Mouse (Mus musculus): ENCODE measurements around the gene Trim31. TPM values are rescaled to one million over a fixed set of nuclear protein-coding genes. Genes with fewer than 3 reads are reported as not detected.

The Trim31 gene
- total and polyA plus RNA-seq, 2 experiments, result not detected

DNA sequence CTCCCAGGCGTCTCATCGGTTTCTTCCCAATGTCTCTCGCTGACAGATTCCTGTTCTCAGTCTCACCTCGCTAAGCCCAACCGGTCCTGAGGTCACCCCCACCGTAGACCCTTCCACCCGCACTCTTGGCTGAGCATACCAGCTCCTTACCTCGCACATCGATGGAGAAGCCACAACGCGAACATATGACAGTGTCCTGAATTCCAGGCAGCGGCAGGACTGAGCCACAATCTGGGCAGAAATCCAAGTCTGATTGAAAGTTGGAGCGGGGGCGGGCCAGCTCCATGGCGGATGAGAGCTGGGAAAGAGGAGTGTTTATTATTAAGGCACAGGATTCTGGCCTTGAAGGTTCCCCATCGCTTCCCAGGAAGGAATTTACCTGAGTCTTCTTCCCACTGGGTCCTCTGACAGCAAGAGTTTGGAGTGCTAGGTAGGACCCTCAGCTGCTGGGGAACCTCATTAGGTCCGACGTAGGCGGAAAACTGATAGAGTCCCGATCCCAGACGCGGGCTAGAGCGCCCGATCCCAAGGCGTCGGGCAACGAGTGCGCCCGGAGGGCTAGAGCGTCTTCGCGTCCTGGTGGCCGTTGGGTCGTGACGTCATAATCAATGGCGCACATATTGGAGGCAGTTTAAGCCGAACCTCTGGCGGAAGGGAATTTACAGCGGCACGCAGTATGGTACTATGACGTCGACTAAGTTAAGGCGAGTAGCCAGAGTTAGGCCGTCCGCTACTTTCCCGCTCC is 60.3 kb downstream of the Trim31 start, which contains the start of the genes Znrd1 and Znrd1as:
TSS of gene Znrd1 (minus strand) at position 561 of the 745 bp plus-strand sequence.
TSS of gene Znrd1as (plus strand) at position 594 of the 745 bp plus-strand sequence.
- Histone ChIP-seq H3K79me2 (ENCODE audit: control insufficient read depth, insufficient read depth, low read length) (no peaks in the 10 kb centered on the region; the same call in 1 of the 2 replicates), H3K4me3 (ENCODE audit: insufficient read depth, low read depth, low read length) (peak within 1 kb of the TSS; percentile 70), H3K36me3 (ENCODE audit: control insufficient read depth, insufficient read depth, low read length) (peaks cover 9% of the 10 kb centered on the region; the same call in 1 of the 2 replicates), H3K27me3 (ENCODE audit: control insufficient read depth, insufficient read depth, low read length) (no peaks in the 10 kb centered on the region), H3K27ac (replicated peaks; ENCODE audit: insufficient read depth, low read depth, low read length) (peak within 1 kb of the TSS; percentile 80), H3K4me1 (ENCODE audit: control insufficient read depth, insufficient read depth, low read length) (peaks cover 8% of the 10 kb centered on the region), H3K9ac (ENCODE audit: low read depth, low read length) (peak within 1 kb of the TSS; percentile 82)
- DNase-seq (ENCODE audit: extremely low read depth, low read depth, low spot score), result peak; percentile 94
- TF ChIP-seq POLR2A (IDR thresholded peaks at IDR 0.05; ENCODE audit: extremely low read depth, insufficient read depth, low read length) (peak; percentile 51; the same call in 1 of the 2 replicates), CTCF (IDR thresholded peaks at IDR 0.05; ENCODE audit: low read depth, low read length) (no peak)
- under 1% methylated on average over 46 of the region's 46 CpGs for WGBS

DNA sequence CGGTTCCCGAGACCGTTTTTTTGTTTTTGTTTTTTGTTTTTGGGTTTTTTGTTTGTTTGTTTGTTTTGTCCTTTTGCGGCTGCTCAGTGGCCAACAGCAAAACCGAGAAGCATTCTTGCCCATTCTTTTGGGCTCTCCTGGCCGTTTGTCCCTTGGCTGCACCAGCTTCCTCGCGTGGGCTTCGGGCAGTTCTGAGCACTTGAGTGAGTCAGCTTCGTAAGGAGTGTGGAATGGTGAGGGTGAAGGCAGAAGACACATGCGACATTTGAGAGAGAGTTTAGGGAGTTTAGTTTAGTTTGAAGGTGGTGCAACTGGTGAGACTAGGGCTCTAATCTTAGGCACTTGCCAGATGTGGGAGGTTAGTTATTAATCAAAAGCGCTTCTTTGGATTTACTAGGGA is 61.0 kb downstream of the Trim31 start:
- H3K27me3 ChIP-seq (ENCODE audit: control insufficient read depth, insufficient read depth, low read length), result no peaks in the 10 kb centered on the region
- TF ChIP-seq POLR2A (IDR thresholded peaks at IDR 0.05; ENCODE audit: extremely low read depth, insufficient read depth, low read length) (no peak), CTCF (IDR thresholded peaks at IDR 0.05; ENCODE audit: low read depth, low read length) (no peak)
- H3K4me3 ChIP-seq (ENCODE audit: insufficient read depth, low read depth, low read length), result peak overlapping the region; percentile 70
- H3K79me2 ChIP-seq (ENCODE audit: control insufficient read depth, insufficient read depth, low read length), result no peaks in the 10 kb centered on the region; the same call in 1 of the 2 replicates
- peak overlapping the region; percentile 82 for H3K9ac ChIP-seq (ENCODE audit: low read depth, low read length)
- peaks cover 12% of the 10 kb centered on the region; the same call in 1 of the 2 replicates for H3K36me3 ChIP-seq (ENCODE audit: control insufficient read depth, insufficient read depth, low read length)
- DNase-seq (ENCODE audit: extremely low read depth, low read depth, low spot score), result peak; percentile 33
- peak overlapping the region; percentile 64 for H3K27ac ChIP-seq (replicated peaks; ENCODE audit: insufficient read depth, low read depth, low read length)
- WGBS, result 6% methylated on average over 12 of the region's 12 CpGs
- peaks cover 8% of the 10 kb centered on the region for H3K4me1 ChIP-seq (ENCODE audit: control insufficient read depth, insufficient read depth, low read length)

Other genes with a start within 250 kb of the Trim31 start
- not detected in 2 replicates for gene H2-M1, start 225.9 kb upstream of the Trim31 start, total RNA-seq (2014; rRNA removed)
- not detected in 2 replicates for gene H2-M1, start 225.9 kb upstream of the Trim31 start, polyA plus RNA-seq (2012; rRNA removed)
- not detected in 2 replicates for gene H2-M10.5, start 125.2 kb upstream of the Trim31 start, total RNA-seq (2014; rRNA removed)
- gene H2-M10.5, start 125.2 kb upstream of the Trim31 start, polyA plus RNA-seq (2012; rRNA removed), result not detected in 2 replicates
- not detected in 2 replicates for gene H2-M10.6, start 85.9 kb upstream of the Trim31 start, total RNA-seq (2014; rRNA removed)
- gene H2-M10.6, start 85.9 kb upstream of the Trim31 start, polyA plus RNA-seq (2012; rRNA removed), result not detected in 2 replicates
- gene Trim26, start 61.0 kb upstream of the Trim31 start, total RNA-seq (2014; rRNA removed), result 13.5 and 14.0 TPM in 2 replicates
- gene Trim26, start 61.0 kb upstream of the Trim31 start, polyA plus RNA-seq (2012; rRNA removed), result 25.8 and 27.0 TPM in 2 replicates
- gene Trim15, start 30.9 kb upstream of the Trim31 start, total RNA-seq (2014; rRNA removed), result not detected in 2 replicates
- not detected in 2 replicates for gene Trim15, start 30.9 kb upstream of the Trim31 start, polyA plus RNA-seq (2012; rRNA removed)
- 0.07 TPM in 1 of 2 replicates, not detected in the other for gene Trim10, start 28.5 kb upstream of the Trim31 start, total RNA-seq (2014; rRNA removed)
- not detected in 2 replicates for gene Trim10, start 28.5 kb upstream of the Trim31 start, polyA plus RNA-seq (2012; rRNA removed)
- not detected in 2 replicates for gene Trim40, start 8.0 kb upstream of the Trim31 start, total RNA-seq (2014; rRNA removed)
- gene Trim40, start 8.0 kb upstream of the Trim31 start, polyA plus RNA-seq (2012; rRNA removed), result 0.05 TPM in 1 of 2 replicates, not detected in the other
- 3.5 and 4.4 TPM in 2 replicates for gene Rnf39, start 44.8 kb downstream of the Trim31 start, total RNA-seq (2014; rRNA removed)
- gene Rnf39, start 44.8 kb downstream of the Trim31 start, polyA plus RNA-seq (2012; rRNA removed), result 8.8 and 11.9 TPM in 2 replicates
- gene Ppp1r11, start 53.6 kb downstream of the Trim31 start, total RNA-seq (2014; rRNA removed), result 24.2 and 26.6 TPM in 2 replicates
- 36.8 and 37.7 TPM in 2 replicates for gene Ppp1r11, start 53.6 kb downstream of the Trim31 start, polyA plus RNA-seq (2012; rRNA removed)
- gene Znrd1, start 60.4 kb downstream of the Trim31 start, total RNA-seq (2014; rRNA removed), result 14.2 and 14.8 TPM in 2 replicates
- gene Znrd1, start 60.4 kb downstream of the Trim31 start, polyA plus RNA-seq (2012; rRNA removed), result 12.3 and 13.7 TPM in 2 replicates
- gene Znrd1as, start 60.5 kb downstream of the Trim31 start, total RNA-seq (2014; rRNA removed), result 9.6 and 11.9 TPM in 2 replicates
- gene Znrd1as, start 60.5 kb downstream of the Trim31 start, polyA plus RNA-seq (2012; rRNA removed), result 2.5 and 2.6 TPM in 2 replicates
- gene 2410137M14Rik, start 83.1 kb downstream of the Trim31 start, total RNA-seq (2014; rRNA removed), result not detected in 2 replicates
- gene 2410137M14Rik, start 83.1 kb downstream of the Trim31 start, polyA plus RNA-seq (2012; rRNA removed), result not detected in 2 replicates
- not detected in 2 replicates for gene H2-M5, start 91.4 kb downstream of the Trim31 start, total RNA-seq (2014; rRNA removed)
- not detected in 2 replicates for gene H2-M5, start 91.4 kb downstream of the Trim31 start, polyA plus RNA-seq (2012; rRNA removed)
- gene Zfp57, start 103.0 kb downstream of the Trim31 start, total RNA-seq (2014; rRNA removed), result 0.65 and 1.0 TPM in 2 replicates
- 0.26 and 0.59 TPM in 2 replicates for gene Zfp57, start 103.0 kb downstream of the Trim31 start, polyA plus RNA-seq (2012; rRNA removed)
- gene Mog, start 125.3 kb downstream of the Trim31 start, total RNA-seq (2014; rRNA removed), result not detected in 2 replicates
- not detected in 2 replicates for gene Mog, start 125.3 kb downstream of the Trim31 start, polyA plus RNA-seq (2012; rRNA removed)
- 1.2 and 1.9 TPM in 2 replicates for gene Gabbr1, start 147.8 kb downstream of the Trim31 start, total RNA-seq (2014; rRNA removed)
- gene Gabbr1, start 147.8 kb downstream of the Trim31 start, polyA plus RNA-seq (2012; rRNA removed), result 1.4 and 3.2 TPM in 2 replicates
- gene Olfr90, start 190.4 kb downstream of the Trim31 start, total RNA-seq (2014; rRNA removed), result not detected in 2 replicates
- gene Olfr90, start 190.4 kb downstream of the Trim31 start, polyA plus RNA-seq (2012; rRNA removed), result not detected in 2 replicates
- gene Olfr91, start 200.2 kb downstream of the Trim31 start, total RNA-seq (2014; rRNA removed), result not detected in 2 replicates
- gene Olfr91, start 200.2 kb downstream of the Trim31 start, polyA plus RNA-seq (2012; rRNA removed), result not detected in 2 replicates
- gene Olfr92, start 222.0 kb downstream of the Trim31 start, total RNA-seq (2014; rRNA removed), result not detected in 2 replicates
- not detected in 2 replicates for gene Olfr92, start 222.0 kb downstream of the Trim31 start, polyA plus RNA-seq (2012; rRNA removed)